Mouse (Mus musculus) liver, embryonic 15.5 days (tissue): ENCODE data around the gene Pde4d. TPM values are rescaled to one million over a fixed set of nuclear protein-coding genes. Genes with fewer than 3 reads are reported as not detected.

Experiments used
- microRNA counts: library from miRNA; unstranded; fragments of <30 nt; microRNA quantifications from one replicate; lab custom pipeline; 2016
- microRNA-seq: library from miRNA; unstranded; fragments of <30 nt; microRNA quantifications from one replicate; pipeline ENCODE4, GENCODE M21; 2016
- polyA plus RNA-seq: library from polyadenylated mRNA; unstranded; fragments of >200 nt; fragmentation: Nextera tagmentation; extraction: Ambion mirVana; gene quantifications from 2 replicates; pipeline ENCODE4 v1.2.1, GENCODE M21; 2015

Gene Pde4d
- polyA plus RNA-seq, 1 experiment from 2014 or later = 13.2 TPM

MicroRNAs encoded within 50 kb of the gene (microRNA counts, 519-probe panel; counts per million panel counts)
- 1,885 counts per million, percentile 18 among the panel's probes with 10 or more counts for microRNA mmu-miR-1904 (lab: Ali Mortazavi, UCI)
- microRNA mmu-miR-582-3p (lab: Ali Mortazavi, UCI) = not detected
- not detected for microRNA mmu-miR-582-5p (lab: Ali Mortazavi, UCI)

Small RNA genes lying within 50 kb of the gene (microRNA-seq; reads per million reads assigned to microRNA genes)
- gene Mir1904 (not detected), gene Mir582 (15.7 reads per million, percentile 32 among the genes with 10 or more reads in this experiment)

Other genes with a start within 250 kb of the Pde4d start
- gene Elovl7, start 235.5 kb upstream of the Pde4d start, polyA plus RNA-seq = 2.0 and 2.1 TPM in 2 replicates
- gene Depdc1b, start 133.6 kb upstream of the Pde4d start, polyA plus RNA-seq = 13.3 and 13.7 TPM in 2 replicates